Mouse (Mus musculus) thymus, postnatal 14 days (tissue): ENCODE results near the gene Ranbp17.

Experiments used
- DNase-seq: peaks from one replicate; pipeline ENCODE4 v3.0.0; 2021

The Ranbp17 gene

GRCm38 (mm10) chr11:33399346-33399745 lies 114.2 kb downstream of the Ranbp17 start:
- no peak for DNase-seq

GRCm38 (mm10) chr11:33398701-33399100 lies 114.8 kb downstream of the Ranbp17 start:
- DNase-seq = no peak

- DNase-seq = no peak
Measured at GRCm38 (mm10) chr11:33396275-33396674, 117.3 kb downstream of the Ranbp17 start.

- DNase-seq = no peak
Measured at GRCm38 (mm10) chr11:33394093-33394492, 119.5 kb downstream of the Ranbp17 start.

- no peak for DNase-seq
Measured at GRCm38 (mm10) chr11:33388685-33389084, 124.9 kb downstream of the Ranbp17 start.

GRCm38 (mm10) chr11:33361867-33362266 lies 151.7 kb downstream of the Ranbp17 start:
- no peak for DNase-seq

- DNase-seq = peak; percentile 4
Measured at GRCm38 (mm10) chr11:33349269-33349668, 164.3 kb downstream of the Ranbp17 start.

- DNase-seq = no peak
Measured at GRCm38 (mm10) chr11:33342061-33342460, 171.5 kb downstream of the Ranbp17 start.

GRCm38 (mm10) chr11:33336552-33337121 lies 176.9 kb downstream of the Ranbp17 start:
- DNase-seq = peak; percentile 30

- no peak for DNase-seq
Measured at GRCm38 (mm10) chr11:33335616-33336015, 177.9 kb downstream of the Ranbp17 start.

GRCm38 (mm10) chr11:33332137-33332536 lies 181.4 kb downstream of the Ranbp17 start:
- no peak for DNase-seq

- DNase-seq = no peak
Measured at GRCm38 (mm10) chr11:33319006-33319611, 194.4 kb downstream of the Ranbp17 start.

GRCm38 (mm10) chr11:33309566-33309965 lies 204.0 kb downstream of the Ranbp17 start:
- no peak for DNase-seq

GRCm38 (mm10) chr11:33300859-33301258 lies 212.7 kb downstream of the Ranbp17 start:
- no peak for DNase-seq

- no peak for DNase-seq
Measured at GRCm38 (mm10) chr11:33299371-33299770, 214.2 kb downstream of the Ranbp17 start.

- no peak for DNase-seq
Measured at GRCm38 (mm10) chr11:33297121-33297520, 216.4 kb downstream of the Ranbp17 start.

- DNase-seq = no peak
Measured at GRCm38 (mm10) chr11:33295422-33295821, 218.1 kb downstream of the Ranbp17 start.

GRCm38 (mm10) chr11:33294063-33294462 lies 219.5 kb downstream of the Ranbp17 start:
- DNase-seq = no peak

GRCm38 (mm10) chr11:33278571-33278970 lies 235.0 kb downstream of the Ranbp17 start:
- no peak for DNase-seq

GRCm38 (mm10) chr11:33276637-33277036 lies 236.9 kb downstream of the Ranbp17 start, which contains the start of gene Gm12117:
TSS of gene Gm12117 (minus strand) at chr11:33276737.
- DNase-seq = no peak

GRCm38 (mm10) chr11:33274816-33275215 lies 238.7 kb downstream of the Ranbp17 start:
- no peak for DNase-seq

- no peak for DNase-seq
Measured at GRCm38 (mm10) chr11:33274294-33274693, 239.3 kb downstream of the Ranbp17 start.

GRCm38 (mm10) chr11:33240295-33240694 lies 273.3 kb downstream of the Ranbp17 start:
- no peak for DNase-seq

- no peak for DNase-seq
Measured at GRCm38 (mm10) chr11:33234134-33234533, 279.4 kb downstream of the Ranbp17 start.

- DNase-seq = no peak
Measured at GRCm38 (mm10) chr11:33232056-33232455, 281.5 kb downstream of the Ranbp17 start.
